Mouse (Mus musculus): ENCODE results near the gene Atp9a. TPM values are rescaled to one million over a fixed set of nuclear protein-coding genes. Genes with fewer than 3 reads are reported as not detected.

Atp9a gene
- polyA plus RNA-seq, 1 experiment from 2014 or later: 85.0 TPM

GRCm38 (mm10) chr2:168593676-168594075 is 148.5 kb downstream of the Atp9a start:
- WGBS: 91% methylated on average over 6 of the region's 6 CpGs
- H3K27me3 ChIP-seq (replicated peaks; ENCODE audit: control insufficient read depth, insufficient read depth, low read length): peaks cover 14% of the 10 kb centered on the region
- ATAC-seq: no peak

GRCm38 (mm10) chr2:168593004-168593403 is 149.2 kb downstream of the Atp9a start:
- H3K36me3 ChIP-seq (ENCODE audit: control insufficient read depth, insufficient read depth, low read length): no peaks in the 10 kb centered on the region
- no peaks in the 10 kb centered on the region for H3K9me3 ChIP-seq (ENCODE audit: control insufficient read depth, low read length)
- H3K27me3 ChIP-seq (replicated peaks; ENCODE audit: control insufficient read depth, insufficient read depth, low read length): peaks cover 14% of the 10 kb centered on the region
- H3K9ac ChIP-seq (ENCODE audit: low read depth, low read length): no peak overlapping the region
- ATAC-seq: no peak
- no peak overlapping the region for H3K27ac ChIP-seq (ENCODE audit: low read depth, low read length)
- no peak overlapping the region for H3K4me3 ChIP-seq (ENCODE audit: low read length)
- peaks cover 18% of the 10 kb centered on the region for H3K4me1 ChIP-seq (ENCODE audit: control insufficient read depth, insufficient read depth, low read depth, low read length)
- H3K4me2 ChIP-seq (ENCODE audit: low read length): no peak overlapping the region
- WGBS: 82% methylated on average over 5 of the region's 5 CpGs

More at GRCm38 (mm10) chr2:168593676-168594075, 148.5 kb downstream of the Atp9a start:
- H3K36me3 ChIP-seq (ENCODE audit: control insufficient read depth, insufficient read depth, low read length): no peaks in the 10 kb centered on the region
- no peaks in the 10 kb centered on the region for H3K9me3 ChIP-seq (ENCODE audit: control insufficient read depth, low read length)
- no peak overlapping the region for H3K9ac ChIP-seq (ENCODE audit: low read depth, low read length)
- H3K4me3 ChIP-seq (ENCODE audit: low read length): no peak overlapping the region
- no peak overlapping the region for H3K27ac ChIP-seq (ENCODE audit: low read depth, low read length)
- H3K4me2 ChIP-seq (ENCODE audit: low read length): no peak overlapping the region
- peaks cover 18% of the 10 kb centered on the region for H3K4me1 ChIP-seq (ENCODE audit: control insufficient read depth, insufficient read depth, low read depth, low read length)

- Histone ChIP-seq H3K27ac (ENCODE audit: low read depth, low read length) (no peak overlapping the region), H3K9me3 (ENCODE audit: control insufficient read depth, low read length) (no peaks in the 10 kb centered on the region), H3K9ac (ENCODE audit: low read depth, low read length) (no peak overlapping the region), H3K36me3 (ENCODE audit: control insufficient read depth, insufficient read depth, low read length) (no peaks in the 10 kb centered on the region), H3K4me2 (ENCODE audit: low read length) (no peak overlapping the region), H3K27me3 (replicated peaks; ENCODE audit: control insufficient read depth, insufficient read depth, low read length) (peaks cover 12% of the 10 kb centered on the region), H3K4me3 (ENCODE audit: low read length) (no peak overlapping the region), H3K4me1 (ENCODE audit: control insufficient read depth, insufficient read depth, low read depth, low read length) (peaks cover 18% of the 10 kb centered on the region)
- WGBS: 86% methylated on average over 2 of the region's 2 CpGs
- ATAC-seq: no peak
Measured at GRCm38 (mm10) chr2:168591076-168591475, 151.1 kb downstream of the Atp9a start.

GRCm38 (mm10) chr2:168590556-168590955 is 151.7 kb downstream of the Atp9a start:
- WGBS: 50% methylated on average over 10 of the region's 10 CpGs
- no peak overlapping the region for H3K27ac ChIP-seq (ENCODE audit: low read depth, low read length)
- H3K4me1 ChIP-seq (ENCODE audit: control insufficient read depth, insufficient read depth, low read depth, low read length): peaks cover 18% of the 10 kb centered on the region
- H3K4me3 ChIP-seq (ENCODE audit: low read length): peak overlapping the region; percentile 31
- peaks cover 12% of the 10 kb centered on the region for H3K27me3 ChIP-seq (replicated peaks; ENCODE audit: control insufficient read depth, insufficient read depth, low read length)
- no peaks in the 10 kb centered on the region for H3K9me3 ChIP-seq (ENCODE audit: control insufficient read depth, low read length)
- H3K36me3 ChIP-seq (ENCODE audit: control insufficient read depth, insufficient read depth, low read length): no peaks in the 10 kb centered on the region
- 0 out of 2 replicates have a peak, but pooled peaks have one; percentile 8 for ATAC-seq
- peak overlapping the region; percentile 19; the same call in 1 of the 2 replicates for H3K9ac ChIP-seq (ENCODE audit: low read depth, low read length)
- peak overlapping the region; percentile 54 for H3K4me2 ChIP-seq (ENCODE audit: low read length)

GRCm38 (mm10) chr2:168590168-168590551 is 152.0 kb downstream of the Atp9a start:
- WGBS: 2% methylated on average over 36 of the region's 38 CpGs
- 0 out of 2 replicates have a peak, but pooled peaks have one; percentile 7 for ATAC-seq
- H3K4me1 ChIP-seq (ENCODE audit: control insufficient read depth, insufficient read depth, low read depth, low read length): peaks cover 18% of the 10 kb centered on the region
- peak overlapping the region; percentile 54 for H3K4me2 ChIP-seq (ENCODE audit: low read length)
- H3K9ac ChIP-seq (ENCODE audit: low read depth, low read length): peak overlapping the region; percentile 19
- peak overlapping the region; percentile 31 for H3K4me3 ChIP-seq (ENCODE audit: low read length)
- H3K27me3 ChIP-seq (replicated peaks; ENCODE audit: control insufficient read depth, insufficient read depth, low read length): peaks cover 12% of the 10 kb centered on the region
- H3K9me3 ChIP-seq (ENCODE audit: control insufficient read depth, low read length): no peaks in the 10 kb centered on the region
- H3K36me3 ChIP-seq (ENCODE audit: control insufficient read depth, insufficient read depth, low read length): no peaks in the 10 kb centered on the region
- no peak overlapping the region for H3K27ac ChIP-seq (ENCODE audit: low read depth, low read length)

GRCm38 (mm10) chr2:168589368-168590167 is 152.6 kb downstream of the Atp9a start:
- Histone ChIP-seq H3K27ac (ENCODE audit: low read depth, low read length) (no peak overlapping the region; the same call in 1 of the 2 replicates), H3K4me1 (ENCODE audit: control insufficient read depth, insufficient read depth, low read depth, low read length) (peaks cover 21% of the 10 kb centered on the region)
- WGBS: 6% methylated on average over 20 of the region's 21 CpGs

GRCm38 (mm10) chr2:168588591-168589367 is 153.4 kb downstream of the Atp9a start:
- no peaks in the 10 kb centered on the region for H3K9me3 ChIP-seq (ENCODE audit: control insufficient read depth, low read length)
- no peak overlapping the region for H3K9ac ChIP-seq (ENCODE audit: low read depth, low read length)
- no peaks in the 10 kb centered on the region for H3K36me3 ChIP-seq (ENCODE audit: control insufficient read depth, insufficient read depth, low read length)
- peaks cover 12% of the 10 kb centered on the region for H3K27me3 ChIP-seq (replicated peaks; ENCODE audit: control insufficient read depth, insufficient read depth, low read length)
- H3K4me1 ChIP-seq (ENCODE audit: control insufficient read depth, insufficient read depth, low read depth, low read length): peaks cover 24% of the 10 kb centered on the region
- WGBS: 29% methylated on average over 11 of the region's 11 CpGs
- peak overlapping the region; percentile 54 for H3K4me2 ChIP-seq (ENCODE audit: low read length)
- H3K4me3 ChIP-seq (ENCODE audit: low read length): no peak overlapping the region
- H3K27ac ChIP-seq (ENCODE audit: low read depth, low read length): no peak overlapping the region
- peak; percentile 51; the same call in 1 of the 2 replicates for ATAC-seq

More at GRCm38 (mm10) chr2:168589368-168590167, 152.6 kb downstream of the Atp9a start:
- Histone ChIP-seq H3K27me3 (replicated peaks; ENCODE audit: control insufficient read depth, insufficient read depth, low read length) (peaks cover 12% of the 10 kb centered on the region), H3K4me3 (ENCODE audit: low read length) (peak overlapping the region; percentile 31), H3K4me2 (ENCODE audit: low read length) (peak overlapping the region; percentile 54), H3K36me3 (ENCODE audit: control insufficient read depth, insufficient read depth, low read length) (no peaks in the 10 kb centered on the region), H3K9me3 (ENCODE audit: control insufficient read depth, low read length) (no peaks in the 10 kb centered on the region), H3K9ac (ENCODE audit: low read depth, low read length) (peak overlapping the region; percentile 19)
- peak; percentile 44; the same call in 1 of the 2 replicates for ATAC-seq

- Histone ChIP-seq H3K4me1 (ENCODE audit: control insufficient read depth, insufficient read depth, low read depth, low read length) (peaks cover 24% of the 10 kb centered on the region), H3K4me3 (ENCODE audit: low read length) (no peak overlapping the region), H3K4me2 (ENCODE audit: low read length) (no peak overlapping the region), H3K36me3 (ENCODE audit: control insufficient read depth, insufficient read depth, low read length) (no peaks in the 10 kb centered on the region), H3K27ac (ENCODE audit: low read depth, low read length) (no peak overlapping the region), H3K9ac (ENCODE audit: low read depth, low read length) (no peak overlapping the region), H3K27me3 (replicated peaks; ENCODE audit: control insufficient read depth, insufficient read depth, low read length) (peaks cover 12% of the 10 kb centered on the region), H3K9me3 (ENCODE audit: control insufficient read depth, low read length) (no peaks in the 10 kb centered on the region)
- WGBS: 57% methylated on average over 8 of the region's 8 CpGs
- no peak for ATAC-seq
Measured at GRCm38 (mm10) chr2:168587159-168587558, 155.1 kb downstream of the Atp9a start.

GRCm38 (mm10) chr2:168586512-168586911 is 155.7 kb downstream of the Atp9a start:
- Histone ChIP-seq H3K4me3 (ENCODE audit: low read length) (no peak overlapping the region), H3K27me3 (replicated peaks; ENCODE audit: control insufficient read depth, insufficient read depth, low read length) (peaks cover 10% of the 10 kb centered on the region), H3K27ac (ENCODE audit: low read depth, low read length) (no peak overlapping the region), H3K36me3 (ENCODE audit: control insufficient read depth, insufficient read depth, low read length) (no peaks in the 10 kb centered on the region), H3K4me1 (ENCODE audit: control insufficient read depth, insufficient read depth, low read depth, low read length) (peaks cover 24% of the 10 kb centered on the region), H3K9ac (ENCODE audit: low read depth, low read length) (no peak overlapping the region), H3K4me2 (ENCODE audit: low read length) (no peak overlapping the region), H3K9me3 (ENCODE audit: control insufficient read depth, low read length) (no peaks in the 10 kb centered on the region)
- WGBS: 81% methylated on average over 12 of the region's 12 CpGs
- no peak for ATAC-seq

Data from hindbrain, embryonic 16.5 days (tissue).